Mouse (Mus musculus) E14TG2a.4 (cell line): ENCODE measurements around the gene Lrp8.

Source experiments
- H3K27me3 ChIP-seq: 2 replicates; pipeline ENCODE4 v1.6.1; 2014; ENCODE audit warnings: low read length, control low read depth; ENCODE audit not compliant: insufficient read depth
- H3K36me3 ChIP-seq: 2 replicates; pipeline ENCODE4 v1.6.1; 2014; ENCODE audit warnings: low read length, control low read depth; ENCODE audit not compliant: insufficient read depth
- H3K4me1 ChIP-seq: replicated peaks from 2 replicates; pipeline ENCODE4 v1.6.1; 2014; ENCODE audit warnings: low read depth, low read length, control low read depth
- H3K4me3 ChIP-seq: replicated peaks from 2 replicates; pipeline ENCODE4 v1.5.1; 2014; ENCODE audit warnings: mild to moderate bottlenecking, low read length
- H3K9me3 ChIP-seq: 2 replicates; pipeline ENCODE4 v1.6.1; 2014; ENCODE audit warnings: low read length, control low read depth
- CTCF ChIP-seq: conservative IDR thresholded peaks from 2 replicates; pipeline ENCODE4 v1.5.1; 2014; ENCODE audit warnings: low read length
- NANOG ChIP-seq: IDR thresholded peaks from 2 replicates; pipeline ENCODE4 v1.6.1; 2014; ENCODE audit warnings: borderline replicate concordance, low read length, mixed read lengths
- POU5F1 ChIP-seq: IDR thresholded peaks from 2 replicates; pipeline ENCODE4 v1.6.1; 2014; ENCODE audit warnings: low read length, borderline replicate concordance

Lrp8 gene

GRCm38 (mm10) chr4:107858995-107859394, 56.9 kb downstream of the Lrp8 start:
- H3K4me3 ChIP-seq, result no peak overlapping the region
- TF ChIP-seq CTCF (no peak), POU5F1 (no peak), NANOG (no peak)
- no peaks in the 10 kb centered on the region for H3K9me3 ChIP-seq
- peaks cover 16% of the 10 kb centered on the region for H3K27me3 ChIP-seq
- H3K4me1 ChIP-seq, result peaks cover 15% of the 10 kb centered on the region
- H3K36me3 ChIP-seq, result peaks cover 28% of the 10 kb centered on the region

DNA sequence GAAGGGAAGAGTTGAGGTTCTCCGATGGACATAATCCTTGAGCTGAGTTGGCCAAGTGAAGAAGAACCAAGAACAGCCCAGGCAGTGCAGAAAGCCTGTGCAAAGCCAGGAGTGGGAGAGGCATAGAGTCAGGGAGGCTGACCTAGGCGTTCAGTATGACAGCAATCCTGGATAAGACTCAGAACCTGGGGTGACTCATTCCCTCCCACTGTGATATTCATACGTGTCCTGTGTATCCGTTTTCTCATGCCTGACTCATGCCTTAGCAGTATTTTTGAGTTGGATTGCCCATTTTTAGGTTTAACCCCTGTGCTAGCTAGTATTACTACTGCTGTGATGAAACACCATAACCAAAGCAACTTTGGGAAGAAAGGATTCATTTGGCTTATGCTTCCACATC, 62.8 kb downstream of the Lrp8 start:
- H3K27me3 ChIP-seq, result no peaks in the 10 kb centered on the region
- H3K4me1 ChIP-seq, result no peaks in the 10 kb centered on the region
- no peaks in the 10 kb centered on the region for H3K9me3 ChIP-seq
- no peak overlapping the region for H3K4me3 ChIP-seq
- peaks cover 6% of the 10 kb centered on the region; the same call in 1 of the 2 replicates for H3K36me3 ChIP-seq
- TF ChIP-seq POU5F1 (no peak), NANOG (no peak), CTCF (no peak)

DNA sequence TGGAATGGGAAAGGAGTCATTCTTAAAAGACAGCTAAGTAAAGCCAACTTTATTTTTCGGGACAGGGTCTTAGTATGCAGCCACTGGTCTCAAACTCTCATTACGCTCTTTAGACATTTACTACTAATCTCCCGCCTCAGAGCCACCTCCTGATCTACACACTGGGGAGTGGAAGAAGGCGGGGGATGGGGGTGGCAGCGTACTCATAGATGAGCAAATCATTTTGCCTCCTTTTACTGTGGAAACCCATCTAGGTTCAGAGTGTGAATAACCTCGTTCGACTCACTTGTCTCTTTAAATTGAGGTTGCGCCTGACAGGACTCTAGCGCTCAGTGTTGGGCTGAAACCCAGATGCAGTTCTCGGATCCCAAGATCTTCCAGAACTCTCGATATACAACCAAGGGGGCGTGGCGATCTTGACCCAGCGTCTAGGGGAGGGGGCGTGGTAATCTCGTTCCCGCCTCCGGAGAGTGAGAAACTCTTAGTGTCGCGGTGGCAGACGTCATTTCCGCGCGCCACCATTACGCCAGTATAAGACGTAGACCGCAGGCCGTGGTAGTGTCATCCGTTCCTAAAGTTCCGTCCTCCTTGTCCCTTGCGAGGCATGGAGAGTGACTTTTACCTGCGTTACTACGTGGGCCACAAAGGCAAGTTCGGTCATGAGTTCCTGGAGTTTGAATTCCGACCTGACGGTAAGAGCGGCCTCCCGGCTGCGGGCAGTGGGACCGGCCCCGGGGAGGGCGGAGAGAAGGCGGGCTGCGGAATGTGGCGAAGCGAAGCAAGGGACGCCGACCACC, 77.4 kb downstream of the Lrp8 start, which contains the start of gene Magoh:
TSS of gene Magoh (plus strand) at position 502 of the 797 bp plus-strand sequence.
- peaks cover 44% of the 10 kb centered on the region for H3K4me1 ChIP-seq

GRCm38 (mm10) chr4:107881631-107882030, 79.6 kb downstream of the Lrp8 start:
- no peaks in the 10 kb centered on the region for H3K9me3 ChIP-seq
- H3K27me3 ChIP-seq, result no peaks in the 10 kb centered on the region
- TF ChIP-seq CTCF (no peak), POU5F1 (no peak), NANOG (no peak)
- H3K4me1 ChIP-seq, result peaks cover 50% of the 10 kb centered on the region
- no peak overlapping the region for H3K4me3 ChIP-seq
- H3K36me3 ChIP-seq, result peaks cover 59% of the 10 kb centered on the region

More for the DNA sequence above, 77.4 kb downstream of the Lrp8 start, which contains the start of gene Magoh:
- H3K9me3 ChIP-seq, result no peaks in the 10 kb centered on the region
- H3K36me3 ChIP-seq, result peaks cover 38% of the 10 kb centered on the region
- peak within 1 kb of the TSS; percentile 95 for H3K4me3 ChIP-seq
- H3K27me3 ChIP-seq, result no peaks in the 10 kb centered on the region
- no peak for TF ChIP-seq CTCF
- TF ChIP-seq NANOG, result no peak

DNA sequence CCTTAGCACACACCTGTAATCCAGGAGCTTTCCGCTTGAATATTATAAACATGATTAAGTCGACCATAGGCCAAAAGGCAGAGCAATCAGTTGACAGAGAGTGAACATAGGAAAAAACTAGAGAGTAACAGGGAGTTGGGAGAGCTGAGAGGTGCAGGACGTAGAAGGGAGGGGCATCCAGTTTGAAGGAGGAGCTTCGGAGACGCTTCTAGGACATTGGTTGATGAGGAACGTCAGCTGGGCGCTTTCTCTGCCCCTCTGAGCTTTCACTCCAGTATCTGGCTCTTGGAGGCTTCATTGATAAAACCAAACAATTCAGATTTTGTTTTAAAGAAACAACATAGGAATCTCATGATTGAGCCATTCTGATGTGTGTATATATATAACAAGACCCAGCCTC, 84.3 kb downstream of the Lrp8 start:
- Histone ChIP-seq H3K4me1 (peaks cover 45% of the 10 kb centered on the region), H3K9me3 (no peaks in the 10 kb centered on the region), H3K4me3 (peak overlapping the region; percentile 27; the same call in 1 of the 2 replicates), H3K27me3 (no peaks in the 10 kb centered on the region), H3K36me3 (peaks cover 71% of the 10 kb centered on the region)
- TF ChIP-seq NANOG (no peak), CTCF (no peak), POU5F1 (no peak)

DNA sequence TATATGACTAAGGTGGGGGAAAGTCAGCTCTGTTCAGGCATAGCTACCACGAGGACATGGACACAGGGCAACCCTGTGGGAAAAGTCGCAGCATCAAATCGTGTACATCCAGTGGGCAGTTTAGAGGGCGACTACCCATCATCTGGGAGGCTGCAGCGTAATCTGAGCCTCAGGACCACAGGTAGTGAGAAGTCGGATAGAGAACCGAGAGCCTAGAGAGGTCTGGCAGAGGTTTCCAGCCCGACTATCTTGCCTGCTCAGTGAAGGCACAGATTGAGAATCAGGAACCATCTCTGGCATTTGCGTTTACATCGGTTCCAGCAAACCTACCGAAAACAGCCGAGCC, 87.3 kb downstream of the Lrp8 start:
- peak overlapping the region; percentile 87 for H3K4me3 ChIP-seq
- TF ChIP-seq NANOG, result no peak
- no peak for TF ChIP-seq POU5F1
- no peak for TF ChIP-seq CTCF
- H3K27me3 ChIP-seq, result no peaks in the 10 kb centered on the region
- peaks cover 71% of the 10 kb centered on the region for H3K36me3 ChIP-seq
- peaks cover 38% of the 10 kb centered on the region for H3K4me1 ChIP-seq
- no peaks in the 10 kb centered on the region for H3K9me3 ChIP-seq

GRCm38 (mm10) chr4:107889731-107890432, 87.8 kb downstream of the Lrp8 start, which contains the start of gene 0610037L13Rik:
Gene 0610037L13Rik, plus strand, starts transcription at chr4:107889813.
- H3K27me3 ChIP-seq, result no peaks in the 10 kb centered on the region
- H3K4me3 ChIP-seq, result peak within 1 kb of the TSS; percentile 87
- peaks cover 38% of the 10 kb centered on the region for H3K4me1 ChIP-seq
- H3K36me3 ChIP-seq, result peaks cover 71% of the 10 kb centered on the region
- no peaks in the 10 kb centered on the region for H3K9me3 ChIP-seq
- no peak for TF ChIP-seq POU5F1
- TF ChIP-seq NANOG, result no peak
- no peak for TF ChIP-seq CTCF

- Histone ChIP-seq H3K36me3 (peaks cover 71% of the 10 kb centered on the region), H3K27me3 (no peaks in the 10 kb centered on the region), H3K9me3 (no peaks in the 10 kb centered on the region), H3K4me1 (peaks cover 26% of the 10 kb centered on the region), H3K4me3 (no peak overlapping the region)
- TF ChIP-seq CTCF, result peak; percentile 48
- TF ChIP-seq POU5F1, result no peak
These were observed 90.6 kb downstream of the Lrp8 start for GRCm38 (mm10) chr4:107892663-107893062.
